1 mouse cellular context compared by ENCODE assay signal in the genomic region with DNA sequence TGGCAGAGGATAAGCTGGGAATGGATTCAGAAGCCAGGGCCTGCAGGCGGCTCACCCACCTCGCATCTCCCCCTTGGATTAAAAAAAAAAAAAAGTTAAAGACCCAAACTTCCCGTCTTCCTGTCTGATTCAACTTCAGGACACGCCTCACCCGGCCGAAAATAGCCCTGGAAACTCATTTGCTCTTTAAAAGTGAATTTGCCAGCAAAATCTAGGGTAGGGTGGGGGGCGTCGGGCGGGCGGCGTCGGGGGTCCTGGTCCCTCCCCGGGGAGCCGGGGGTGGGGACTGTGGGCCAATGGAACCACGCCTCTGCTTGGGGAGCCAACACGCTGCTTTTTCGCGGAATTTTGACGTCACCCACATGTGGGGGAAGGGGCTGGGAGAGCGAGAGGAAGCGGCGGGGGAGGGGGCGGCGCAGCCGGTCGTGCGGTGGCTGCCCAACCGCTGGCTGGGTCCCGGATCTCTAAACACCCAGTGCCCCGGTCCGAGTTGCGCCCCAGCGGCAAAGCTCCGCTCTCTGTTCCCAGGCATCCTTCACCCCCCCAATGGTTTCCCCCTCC.
TF ChIP-seq lines count a peak whose summit lies in the region.

No protein-coding gene starts in this region.

TF ChIP-seq in MEL, 35 proteins besides CTCF, POLR2A, EP300 and RAD21 (continued from another document):
- TF ChIP-seq MXI1 (IDR thresholded peaks at IDR 0.05; ENCODE audit: low read depth, low read length), result peak; percentile 96
- TF ChIP-seq ZC3H11A (IDR thresholded peaks at IDR 0.05; ENCODE audit: low read depth, low read length), result no peak
- TF ChIP-seq RCOR1 (IDR thresholded peaks at IDR 0.05; ENCODE audit: low read depth, low read length), result no peak
- no peak for TF ChIP-seq TCF12 (IDR thresholded peaks at IDR 0.05; ENCODE audit: low read depth, low read length)
- TF ChIP-seq BHLHE40 (IDR thresholded peaks at IDR 0.05; ENCODE audit: borderline replicate concordance, low read depth, low read length), result no peak
- TF ChIP-seq TBP (IDR thresholded peaks at IDR 0.05; ENCODE audit: low read depth, low read length), result no peak
- no peak for TF ChIP-seq MYB (IDR thresholded peaks at IDR 0.05; ENCODE audit: low read depth, low read length)
- no peak for TF ChIP-seq POLR2AphosphoS2 (IDR thresholded peaks at IDR 0.05; ENCODE audit: low read length)
- TF ChIP-seq CHD1 (IDR thresholded peaks at IDR 0.05; ENCODE audit: low read depth, low read length), result no peak
- TF ChIP-seq MAZ (IDR thresholded peaks at IDR 0.05; ENCODE audit: low read depth, low read length), result 0 out of 2 replicates have a peak, but pooled peaks have one; percentile 32
